Mouse (Mus musculus): Measurements from ENCODE around the gene Paqr5.

- no peak for TF ChIP-seq CTCF (IDR thresholded peaks at IDR 0.05)
- TF ChIP-seq EP300 (IDR thresholded peaks at IDR 0.05; ENCODE audit: insufficient read depth, low read depth, low read length): no peak
- TF ChIP-seq POLR2A (IDR thresholded peaks at IDR 0.05; ENCODE audit: insufficient read depth, low read depth, low read length): no peak
These were observed 54.6 kb downstream of the Paqr5 start for GRCm38 (mm10) chr9:61972031-61972430.
